Mouse (Mus musculus) CD4-positive, CD25-positive, alpha-beta regulatory T cell, adult 9 weeks (primary cell): Measurements from ENCODE around the gene Dag1. TPM values are rescaled to one million over a fixed set of nuclear protein-coding genes. Genes with fewer than 3 reads are reported as not detected.

Source experiments
- polyA plus RNA-seq: library from polyadenylated mRNA; unstranded; fragments of 100-300 nt; shearing (Covaris generic); gene quantifications from one replicate; pipeline ENCODE4 v1.2.1, GENCODE M21; 2017

Gene Dag1
- polyA plus RNA-seq: 5.1 TPM

GRCm38 (mm10) chr9:108263690-108264190 lies at the start of gene Dag1:
Gene Dag1, minus strand, starts transcription at chr9:108263958.

GRCm38 (mm10) chr9:108305629-108306520 lies 42.1 kb upstream of the Dag1 start, which contains the start of the genes Rhoa and Tcta:
Gene Rhoa, plus strand, starts transcription at chr9:108306129.
Gene Tcta, minus strand, starts transcription at chr9:108306160.

GRCm38 (mm10) chr9:108296453-108297355 lies 32.9 kb upstream of the Dag1 start, which contains the start of gene Amt:
Gene Amt, plus strand, starts transcription at chr9:108296853.

GRCm38 (mm10) chr9:108290016-108290750 lies 26.4 kb upstream of the Dag1 start, which contains the start of gene Nicn1:
Gene Nicn1, plus strand, starts transcription at chr9:108290429.

GRCm38 (mm10) chr9:108189787-108190679 lies 73.7 kb downstream of the Dag1 start, which contains the start of gene Bsn:
Gene Bsn, minus strand, starts transcription at chr9:108190384.

Other genes with a start within 250 kb of the Dag1 start
- gene Gmppb, start 214.7 kb downstream of the Dag1 start, polyA plus RNA-seq: 40.5 TPM
- gene Amigo3, start 210.8 kb downstream of the Dag1 start, polyA plus RNA-seq: 3.9 TPM
- gene Mst1, start 183.5 kb downstream of the Dag1 start, polyA plus RNA-seq: 2.1 TPM
- gene Rnf123, start 180.6 kb downstream of the Dag1 start, polyA plus RNA-seq: 172 TPM
- gene Apeh, start 169.4 kb downstream of the Dag1 start, polyA plus RNA-seq: 108 TPM
- 0.60 TPM for gene Bsn, start 73.6 kb downstream of the Dag1 start, polyA plus RNA-seq
- gene Nicn1, start 26.5 kb upstream of the Dag1 start, polyA plus RNA-seq: 2.9 TPM
- gene Amt, start 32.9 kb upstream of the Dag1 start, polyA plus RNA-seq: 0.35 TPM
- gene Rhoa, start 42.2 kb upstream of the Dag1 start, polyA plus RNA-seq: 307 TPM
- gene Tcta, start 42.2 kb upstream of the Dag1 start, polyA plus RNA-seq: 19.7 TPM
- 765 TPM for gene Gpx1, start 74.9 kb upstream of the Dag1 start, polyA plus RNA-seq
- 152 TPM for gene Usp4, start 83.9 kb upstream of the Dag1 start, polyA plus RNA-seq
- gene 1700102P08Rik, start 128.8 kb upstream of the Dag1 start, polyA plus RNA-seq: 2.8 TPM
- gene Ccdc36, start 164.5 kb upstream of the Dag1 start, polyA plus RNA-seq: not detected
- not detected for gene BC048562, start 172.5 kb upstream of the Dag1 start, polyA plus RNA-seq
- gene Ccdc71, start 196.6 kb upstream of the Dag1 start, polyA plus RNA-seq: 51.6 TPM
- gene Klhdc8b, start 197.6 kb upstream of the Dag1 start, polyA plus RNA-seq: 3.6 TPM
- 0.16 TPM for gene Lamb2, start 215.8 kb upstream of the Dag1 start, polyA plus RNA-seq
- gene Usp19, start 226.6 kb upstream of the Dag1 start, polyA plus RNA-seq: 138 TPM
- gene Qars, start 243.7 kb upstream of the Dag1 start, polyA plus RNA-seq: 129 TPM